Mouse (Mus musculus) liver, embryonic 14.5 days (tissue): ENCODE data around the gene Fam221b.

Experiments used
- CTCF ChIP-seq: IDR thresholded peaks from 2 replicates; pipeline ENCODE4 v1.5.1; 2016; ENCODE audit warnings: antibody characterized with exemption, low read depth, control low read depth
- EP300 ChIP-seq: IDR thresholded peaks from 2 replicates; pipeline ENCODE4 v1.6.1; 2016; ENCODE audit warnings: antibody characterized with exemption, low read depth

DNA sequence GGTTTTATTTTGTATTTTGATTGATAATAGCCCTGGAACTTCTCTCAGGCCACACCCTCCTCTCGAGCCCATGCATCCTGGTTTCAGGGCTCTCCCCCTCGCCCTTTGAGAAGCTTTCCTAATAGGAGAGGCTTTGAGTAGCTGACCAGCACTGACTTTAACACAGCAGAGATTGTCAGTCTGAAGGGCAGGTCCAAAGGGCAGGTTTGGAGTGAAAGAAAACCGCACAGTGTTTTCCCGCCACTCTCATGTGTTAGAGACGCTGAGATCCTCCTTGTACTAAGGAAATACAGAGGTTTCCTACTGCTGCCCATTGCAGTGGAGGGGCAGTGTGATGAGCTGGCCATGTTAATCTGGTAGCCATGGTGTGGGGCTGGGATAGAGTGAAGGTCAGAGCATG, 6.0 kb upstream of the Fam221b start:
- TF ChIP-seq EP300 (no peak), CTCF (no peak)
